Comparison of ENCODE assay signal across 12 mouse cellular contexts in the genomic region with DNA sequence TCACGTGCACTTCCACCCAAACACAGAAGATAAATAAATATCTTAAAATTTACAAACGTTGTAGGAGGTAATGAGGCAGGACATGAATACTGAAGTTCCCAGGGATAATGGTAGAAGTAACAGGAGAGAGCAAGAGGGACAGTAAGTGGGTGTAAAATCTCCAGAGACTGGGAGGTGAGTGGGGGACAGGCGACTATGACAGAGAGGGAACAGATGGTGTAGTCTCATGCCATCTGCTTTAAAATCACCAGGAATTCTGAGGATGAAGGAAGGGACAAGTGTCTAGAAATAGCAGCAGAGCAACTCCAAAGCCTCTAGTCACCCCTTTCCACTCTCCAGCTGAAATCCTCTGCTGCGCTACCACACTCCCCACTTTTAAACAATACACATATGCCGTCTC.
DNase-seq lines count a peak whose midpoint lies in the region.
"Had no signal": no experiment of that assay in that cellular context is flagged by ENCODE, and none has a peak within 500 bp of the region (broad histone marks: within the 10 kb centered on the region; RNA-seq: fewer than 3 reads in every experiment).

No protein-coding gene starts in this region.

- intact Hi-C loops in left cerebral cortex, postnatal 10 days (cut with DNase I): loop anchor here (10.0 kb wide), 1 partner anchor 178 kb away; a partner anchor contains a TSS

- peak; percentile 60 to 63 for DNase-seq in left cerebral cortex, adult 18-20 months (ENCODE audit: low spot score in 2 of 2)
- DNase-seq in left cerebral cortex, postnatal 10 days (ENCODE audit: extremely low spot score in 1 of 2, low spot score in 2 of 2): no peak
- peak; percentile 85 for DNase-seq in cerebellum, adult 9-10 months
- peak; percentile 58 to 85 for DNase-seq in frontal cortex, postnatal 36 days (ENCODE audit: low spot score in 2 of 2)
- DNase-seq in telencephalon, adult 2 months (ENCODE audit: low read depth, low spot score): peak; percentile 90
- no peak for DNase-seq in spleen, postnatal 14 days (ENCODE audit: low spot score in 2 of 2)
- DNase-seq in urinary bladder, postnatal 36 days (ENCODE audit: low spot score in 2 of 2): no peak
- DNase-seq: adrenal gland, postnatal 14 days; gastrocnemius, postnatal 36 days; heart, postnatal 4 days; kidney, adult 18-20 months; kidney, postnatal 36 days had no signal

Comparison
In these comparisons a context has a peak if more than half of its experiments do, and no peak if none do; other contexts are left out.
1. DNase-seq: peak in left cerebral cortex, adult 18-20 months (2 of 2), cerebellum, adult 9-10 months (single experiment), frontal cortex, postnatal 36 days (2 of 2) and telencephalon, adult 2 months (single experiment); none in left cerebral cortex, postnatal 10 days (0 of 2), spleen, postnatal 14 days (0 of 2) and urinary bladder, postnatal 36 days (0 of 2).